Mouse (Mus musculus) right cerebral cortex, adult 18-20 months (tissue): ENCODE data around the gene Ckm.
A peak's percentile ranks its signal among the peaks of the same experiment; 100 is the strongest.

Experiments used
- DNase-seq: peaks from one replicate; pipeline ENCODE4 v3.0.0; 2022; ENCODE audit warnings: mixed read lengths

Gene Ckm

DNA sequence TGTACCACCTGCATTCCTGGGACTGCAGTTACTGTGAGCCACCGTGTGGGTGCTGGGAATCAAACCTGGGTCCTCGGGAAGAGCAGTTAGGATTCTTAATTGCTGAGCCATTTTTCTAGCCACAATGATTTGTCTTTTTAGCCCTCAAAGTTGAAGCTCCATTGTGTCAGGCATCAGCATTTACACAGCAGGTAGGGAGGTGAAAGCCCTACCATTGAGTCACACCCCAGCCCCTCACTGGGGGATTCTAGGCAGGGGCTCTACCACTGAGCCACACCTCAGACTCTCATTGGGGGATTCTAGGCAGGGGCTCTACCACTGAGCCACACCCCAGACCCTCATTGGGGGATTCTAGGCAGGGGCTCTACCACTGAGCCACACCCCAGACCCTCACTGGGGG is 31.7 kb downstream of the Ckm start:
- no peak for DNase-seq

DNA sequence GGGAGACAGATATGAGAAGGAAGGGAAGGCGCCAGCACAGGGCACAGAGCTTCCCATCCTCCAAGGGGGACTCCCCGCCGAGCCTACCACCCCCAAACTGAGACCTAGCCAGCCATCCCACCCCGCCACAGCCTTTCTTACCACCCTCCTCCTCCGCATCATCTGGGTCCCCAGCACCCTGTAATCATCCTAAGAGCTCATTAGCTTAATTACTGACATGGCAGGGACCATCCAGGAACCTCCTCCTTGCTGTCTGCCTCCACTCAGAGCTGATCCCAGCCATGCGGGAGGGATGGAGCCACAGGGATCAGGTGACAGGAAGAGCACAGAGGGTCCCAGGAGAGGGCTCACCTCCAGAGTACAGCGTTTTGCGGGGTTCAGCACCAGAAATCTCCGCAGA is 32.5 kb downstream of the Ckm start:
- DNase-seq = no peak

DNA sequence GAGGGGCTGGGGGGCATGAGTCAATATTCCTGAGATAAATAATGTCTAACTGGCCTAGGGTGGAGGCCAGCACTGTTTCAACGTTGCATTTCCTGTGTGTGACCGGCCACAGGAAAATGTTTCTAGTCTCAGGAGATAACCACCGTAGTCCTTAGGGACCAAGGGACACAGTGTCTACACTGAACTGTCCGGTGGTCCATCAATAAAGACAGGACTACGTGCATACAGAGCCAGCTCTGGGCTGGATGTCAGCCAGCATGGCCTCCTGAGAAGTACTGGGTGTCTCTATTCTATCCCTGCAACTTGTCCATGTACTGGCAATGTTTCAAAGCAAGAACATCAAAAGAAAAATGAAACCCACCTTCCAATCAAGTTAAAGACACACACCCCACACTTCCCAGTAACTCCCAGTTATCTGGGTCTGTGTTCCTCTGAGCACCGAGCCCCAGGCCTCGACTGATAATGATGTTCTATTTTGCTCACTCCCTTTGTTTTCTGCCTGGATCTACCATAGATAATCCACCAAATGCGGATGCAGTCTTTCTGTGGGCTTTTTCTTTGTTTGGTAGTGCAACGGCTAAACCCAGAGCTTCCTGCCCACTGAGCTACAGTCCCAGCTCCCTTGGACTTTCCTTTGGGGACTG is 37.0 kb downstream of the Ckm start:
- DNase-seq = no peak

- peak; percentile 73 for DNase-seq
These were observed 38.8 kb downstream of the Ckm start for GRCm38 (mm10) chr7:19443344-19443743.

DNA sequence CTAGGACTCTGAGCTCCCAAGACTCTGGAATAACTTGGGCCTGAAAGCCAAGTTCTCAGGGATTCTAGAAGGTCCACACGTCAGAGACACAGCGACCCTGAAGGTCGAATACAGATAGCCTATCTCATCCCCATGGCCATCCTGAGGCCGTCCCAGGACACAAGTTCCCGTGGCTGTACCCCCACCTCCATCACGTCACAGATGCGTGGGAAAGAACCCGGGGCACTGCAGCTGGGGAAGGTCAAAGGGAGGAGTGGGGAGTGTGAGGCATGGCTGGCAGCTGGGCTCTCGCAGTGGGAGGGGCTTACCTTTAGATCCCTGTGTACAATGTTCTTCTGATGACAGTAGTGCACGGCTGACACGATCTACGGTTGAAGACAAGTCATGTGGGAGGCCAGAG is 40.2 kb downstream of the Ckm start:
- DNase-seq = no peak

DNA sequence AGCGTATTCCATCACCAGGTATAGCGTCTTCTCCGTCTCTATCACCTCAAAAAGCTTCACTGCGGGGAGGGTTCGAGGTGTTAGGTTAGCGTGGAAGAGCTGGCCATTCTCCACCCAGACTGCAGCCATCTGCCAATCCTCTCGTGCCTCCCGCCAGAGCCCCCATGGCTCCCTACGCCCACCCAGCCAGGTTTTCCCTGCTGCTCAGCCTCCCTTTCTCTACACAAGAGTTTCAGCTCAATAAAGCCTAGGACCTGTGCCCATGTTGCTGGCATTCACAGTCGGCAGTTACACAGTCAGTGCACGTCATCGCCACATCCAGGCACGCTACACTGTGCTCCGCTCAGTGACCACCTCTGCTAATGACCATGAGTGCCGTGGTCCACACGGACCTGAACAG is 43.1 kb downstream of the Ckm start:
- DNase-seq = peak; percentile 40

DNA sequence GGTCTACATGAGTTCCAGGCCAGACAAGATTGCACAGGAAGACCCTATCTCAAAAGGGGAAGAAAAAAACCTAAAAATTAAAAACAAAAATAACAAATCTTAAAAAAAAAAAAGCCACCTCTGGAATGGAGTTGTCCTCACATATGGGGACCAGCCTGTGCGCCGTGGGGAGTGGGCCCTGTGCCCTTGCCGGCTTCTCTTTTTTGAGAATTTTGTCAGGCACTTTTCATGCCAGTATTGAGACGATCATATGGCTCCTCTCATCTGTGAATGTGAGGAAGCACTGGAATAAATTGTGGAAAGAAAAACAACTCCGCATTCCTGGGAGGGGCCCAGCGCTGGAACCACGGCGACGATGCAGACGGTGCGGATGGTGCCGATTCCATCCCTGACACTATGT is 44.6 kb downstream of the Ckm start:
- no peak for DNase-seq

GRCm38 (mm10) chr7:19455186-19455585 is 50.6 kb downstream of the Ckm start:
- DNase-seq = no peak

GRCm38 (mm10) chr7:19455819-19456495 is 51.4 kb downstream of the Ckm start:
- DNase-seq = no peak

DNA sequence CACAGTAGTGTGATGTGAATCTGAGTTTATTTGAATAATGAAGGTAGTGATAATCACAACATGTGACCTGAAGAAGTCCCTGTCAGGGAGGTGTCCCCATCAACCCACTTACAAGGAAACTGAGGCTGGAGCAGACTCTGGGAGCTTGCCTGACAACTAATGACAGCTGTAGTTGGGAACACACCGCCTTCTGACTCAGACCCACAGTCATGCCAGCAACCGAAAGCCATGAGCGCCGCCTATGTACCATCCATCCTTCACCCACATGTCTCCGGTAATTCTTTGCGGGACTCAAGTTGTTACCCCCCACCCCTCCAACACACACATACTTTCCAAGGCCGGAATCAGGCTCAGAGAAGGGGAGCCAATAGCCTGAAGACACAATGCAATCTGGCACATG is 52.1 kb downstream of the Ckm start:
- peak; percentile 37 for DNase-seq

DNA sequence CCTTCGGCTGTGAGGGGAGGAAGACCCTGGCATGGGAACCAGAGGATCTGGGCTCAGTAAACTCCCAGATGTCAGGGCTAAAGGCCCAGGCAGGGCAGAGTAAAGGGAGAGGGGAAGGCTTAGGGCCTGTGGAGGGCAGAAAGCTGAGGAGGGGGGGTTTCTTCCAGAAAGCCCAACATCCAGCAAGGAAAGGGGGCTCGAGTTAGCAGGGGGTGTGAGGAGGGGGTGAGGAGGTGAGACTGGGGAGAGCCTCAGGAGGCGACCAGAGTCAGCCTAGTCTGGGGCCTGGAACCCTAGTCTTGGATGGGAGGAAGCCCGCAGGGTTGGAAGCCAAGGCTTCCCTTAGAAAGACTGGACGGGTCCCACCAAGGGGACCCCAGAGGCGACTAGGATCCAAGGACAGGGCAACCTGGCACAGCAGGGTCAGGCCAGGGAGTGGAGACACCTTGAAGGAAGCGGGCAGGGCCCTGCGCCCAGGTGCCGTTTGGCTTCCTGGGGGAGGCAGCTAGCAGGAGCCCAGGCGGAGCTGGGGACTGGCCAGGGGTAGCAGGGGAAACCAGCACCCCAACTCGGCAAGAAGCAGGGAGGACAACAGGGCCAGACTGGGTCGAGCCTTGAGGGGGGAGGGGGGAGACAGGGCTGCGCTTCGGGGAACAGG is 53.0 kb downstream of the Ckm start:
- DNase-seq = no peak

DNA sequence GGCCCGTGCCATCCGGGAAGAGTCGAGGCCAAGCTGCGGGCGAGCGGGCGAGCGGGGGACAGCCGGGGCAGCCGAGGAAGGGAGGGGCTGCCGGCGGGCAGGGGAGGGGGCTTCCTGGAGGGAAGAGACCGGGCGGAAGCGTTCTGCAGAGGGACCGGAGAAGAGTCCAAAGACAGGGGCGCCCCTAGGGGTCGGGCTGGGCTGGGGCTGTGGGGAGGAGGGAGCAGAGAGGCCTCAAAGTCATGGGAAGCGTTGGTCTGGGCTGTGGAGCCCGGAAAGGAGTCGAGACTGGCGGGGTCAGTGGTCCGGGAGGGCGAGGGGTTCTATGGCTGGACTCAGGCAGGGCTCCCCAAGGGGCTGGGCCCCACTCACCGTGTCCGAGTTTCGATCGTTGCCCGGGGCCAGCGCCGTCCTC is 53.5 kb downstream of the Ckm start:
- DNase-seq = peak; percentile 13

GRCm38 (mm10) chr7:19458591-19459111 is 54.1 kb downstream of the Ckm start, which contains the start of gene Mark4:
Gene Mark4 (minus strand): TSS chr7:19458821.
- DNase-seq = peak; percentile 69

DNA sequence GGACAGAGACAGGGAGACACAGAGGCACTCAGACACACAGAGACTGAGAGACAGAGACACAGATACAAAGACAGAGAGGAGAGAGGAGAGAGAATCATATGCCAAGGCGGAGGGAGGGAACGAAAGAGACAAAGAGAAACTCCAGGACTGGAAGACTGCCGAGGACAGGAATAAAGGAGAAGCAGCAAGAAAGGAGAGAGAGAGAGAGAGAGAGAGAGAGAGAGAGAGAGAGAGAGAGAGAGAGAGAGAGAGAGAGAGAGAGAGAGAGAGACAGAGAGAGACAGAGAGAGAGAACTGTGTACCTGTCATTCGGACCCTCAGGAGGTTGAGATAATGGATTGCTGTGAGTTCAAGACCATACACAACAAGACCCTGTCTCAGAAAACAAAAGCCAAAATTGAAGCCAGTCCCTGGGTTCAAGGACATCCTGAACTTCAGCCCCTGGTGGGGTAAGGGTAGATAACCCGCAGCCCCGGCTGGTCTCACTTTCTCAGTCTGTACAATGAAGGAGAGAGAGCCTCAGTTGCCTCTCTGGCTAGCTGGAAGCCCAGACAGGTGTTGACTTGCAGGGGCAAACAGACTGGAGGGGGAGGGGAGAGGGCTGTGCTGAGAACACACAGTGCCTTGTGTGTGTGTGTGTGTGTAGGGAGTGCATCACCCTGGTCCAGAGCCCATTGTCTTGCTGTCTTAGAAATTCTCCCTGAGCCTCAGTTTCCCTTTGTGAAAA is 54.7 kb downstream of the Ckm start:
- no peak for DNase-seq

DNA sequence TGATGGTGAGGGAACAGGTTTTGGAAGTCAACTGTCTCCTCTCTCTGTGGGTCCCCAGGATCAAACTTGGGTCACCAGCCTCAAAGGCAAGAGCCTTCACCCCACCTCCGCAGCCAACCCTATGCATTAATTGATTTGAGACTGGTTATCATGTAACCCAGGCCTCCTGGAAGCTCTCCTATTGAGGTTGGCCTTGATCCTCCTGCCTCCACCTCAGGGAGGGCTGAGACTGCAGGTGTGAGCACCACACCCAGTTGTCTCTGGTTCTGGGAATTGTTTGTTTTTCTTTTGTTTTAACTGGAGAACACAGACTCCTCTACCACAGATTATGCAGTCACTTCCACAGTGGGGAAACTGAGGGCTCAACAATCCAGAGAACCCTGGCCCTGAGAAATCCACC is 55.9 kb downstream of the Ckm start:
- DNase-seq = no peak

DNA sequence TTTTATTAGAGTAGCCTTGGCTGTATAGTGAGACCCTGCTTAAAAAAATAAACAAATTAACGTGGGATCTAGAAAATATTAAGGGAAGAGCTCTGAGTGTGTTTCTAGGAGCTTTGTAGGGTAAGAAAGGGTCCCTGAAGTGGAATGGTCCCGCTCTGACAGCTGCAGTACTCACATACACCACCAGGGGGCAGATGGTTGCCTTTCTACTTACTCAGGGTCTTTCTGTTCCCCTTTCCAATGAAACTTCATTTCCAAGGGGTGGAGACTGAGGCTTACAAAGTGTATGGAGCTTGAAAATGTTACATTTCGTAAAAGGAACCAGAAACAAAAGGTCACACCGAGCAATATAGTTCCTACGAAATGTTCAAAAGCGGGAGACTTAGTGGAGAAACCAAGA is 56.9 kb downstream of the Ckm start:
- DNase-seq = peak; percentile 59

GRCm38 (mm10) chr7:19462443-19462842 is 57.9 kb downstream of the Ckm start:
- DNase-seq = no peak

GRCm38 (mm10) chr7:19462884-19463381 is 58.4 kb downstream of the Ckm start, which contains the start of gene Exoc3l2:
Gene Exoc3l2 (plus strand): TSS chr7:19463331.
- DNase-seq = no peak

DNA sequence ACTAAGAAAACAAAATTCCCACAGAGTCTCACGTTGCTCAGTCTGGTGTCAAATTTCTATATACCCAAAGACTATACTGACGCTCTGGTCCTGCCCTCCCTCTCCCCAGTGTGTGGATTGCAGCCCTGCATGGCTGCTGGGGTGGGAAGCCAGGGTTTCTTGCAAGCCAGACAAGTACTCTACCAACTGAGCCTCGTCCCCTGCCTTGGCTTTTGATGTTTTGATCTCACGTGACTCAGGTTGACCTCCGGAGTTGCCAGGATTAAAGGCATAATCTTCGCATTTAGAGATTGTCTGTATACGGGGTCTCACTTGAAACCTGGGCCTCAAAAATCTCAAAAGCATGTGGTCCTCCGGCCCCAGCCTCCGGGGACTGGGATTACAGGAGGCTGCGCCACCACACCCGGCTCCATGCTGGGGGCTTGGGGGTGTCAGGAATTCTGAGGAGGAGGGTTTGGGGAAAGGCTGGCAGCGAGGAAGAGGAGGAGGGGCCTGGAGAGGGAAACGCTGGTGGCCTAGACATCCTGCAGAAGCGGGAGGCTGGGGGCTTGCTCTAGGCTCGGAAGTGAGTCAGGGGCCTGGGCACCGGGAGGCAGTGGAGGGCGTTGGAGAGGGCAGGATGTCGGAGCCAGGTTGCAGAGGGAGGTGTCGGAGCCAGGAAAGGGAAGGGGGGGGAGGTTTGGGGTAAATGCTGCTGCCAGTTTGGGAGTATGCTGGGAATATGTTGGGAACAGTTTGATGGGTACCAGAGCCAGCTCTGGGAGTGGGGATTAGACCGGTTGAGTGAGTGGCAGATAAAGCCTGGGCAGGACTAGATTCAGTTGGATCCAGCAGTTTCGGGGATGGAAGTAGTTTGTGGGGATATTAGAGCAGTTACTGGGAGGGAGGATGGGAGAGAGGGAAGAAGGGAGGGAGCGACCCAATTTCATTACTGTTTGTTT is 60.1 kb downstream of the Ckm start:
- no peak for DNase-seq

DNA sequence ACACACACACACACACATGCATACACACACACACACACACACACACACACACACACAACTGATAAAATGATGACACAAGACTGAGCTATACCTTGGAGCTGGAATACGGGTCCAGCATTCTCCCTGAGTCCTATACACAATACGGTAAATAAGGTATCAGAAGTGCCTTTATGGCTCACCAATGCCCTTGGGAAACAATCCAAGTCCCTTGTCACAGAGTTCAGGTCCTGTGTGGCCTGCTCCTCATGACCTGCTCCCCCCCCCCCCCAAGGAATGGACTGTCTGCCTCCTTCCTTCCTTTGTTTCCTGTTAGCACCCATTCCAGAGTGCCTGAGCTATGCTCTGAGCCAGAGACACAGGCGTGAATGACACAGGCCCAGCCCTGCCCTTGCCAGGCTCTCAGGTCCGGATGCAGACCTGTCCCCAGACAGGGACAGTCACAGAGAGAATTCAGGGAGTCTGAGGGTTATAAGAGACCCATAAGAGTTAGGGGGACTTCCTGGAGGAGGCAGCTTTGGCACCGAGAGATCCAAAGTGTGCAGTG is 62.1 kb downstream of the Ckm start:
- no peak for DNase-seq

DNA sequence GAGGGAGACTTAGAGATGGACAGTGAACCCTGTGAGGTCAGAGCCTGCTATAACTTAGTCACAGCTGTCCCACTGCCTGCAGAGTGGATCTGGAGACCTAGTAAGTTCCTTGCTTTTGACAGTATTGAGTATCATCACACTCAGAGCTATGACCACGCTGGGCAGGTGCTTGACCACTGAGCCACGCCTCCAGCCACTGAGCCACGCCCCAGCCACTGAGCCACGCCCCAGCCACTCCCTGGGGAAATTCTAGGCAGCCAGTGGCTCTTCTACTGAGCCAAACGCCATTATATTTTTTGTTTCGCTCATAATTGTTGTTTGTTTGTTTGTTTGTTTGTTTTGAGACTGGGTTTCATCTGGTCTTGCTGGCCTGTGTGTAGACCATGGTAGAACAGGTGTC is 63.1 kb downstream of the Ckm start:
- DNase-seq = no peak

- no peak for DNase-seq
These were observed 63.7 kb downstream of the Ckm start for GRCm38 (mm10) chr7:19468279-19468678.
